Mouse (Mus musculus): ENCODE results near the gene Fance. TPM values are rescaled to one million over a fixed set of nuclear protein-coding genes. Genes with fewer than 3 reads are reported as not detected.

The Fance gene
- total and polyA plus RNA-seq, 2 experiments, result 6.4 to 9.1 TPM

DNA sequence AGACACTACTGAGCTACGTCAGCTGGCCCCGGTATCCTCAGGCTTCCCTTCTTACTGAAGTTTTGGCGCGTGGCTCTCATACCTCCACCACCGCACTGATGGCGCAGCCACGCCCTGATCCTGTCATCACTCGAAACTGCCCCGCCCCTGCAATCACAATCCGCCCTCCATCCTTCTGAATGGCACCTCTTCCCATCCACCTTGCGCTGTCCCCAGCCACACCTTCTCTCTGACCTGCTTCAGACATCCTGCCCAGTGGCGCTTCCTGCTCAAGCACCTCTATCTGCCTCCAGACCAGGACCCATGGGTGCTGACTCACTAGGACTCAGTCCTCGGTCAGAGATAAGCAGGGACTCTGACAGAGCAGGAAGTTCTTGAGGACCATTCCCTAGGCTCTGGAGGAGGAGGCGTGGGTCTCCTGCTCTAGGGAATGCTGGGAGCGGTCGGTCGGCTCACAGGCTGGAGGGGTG lies 62.3 kb downstream of the Fance start:
- no peak overlapping the region for H3K4me3 ChIP-seq (ENCODE audit: insufficient read depth, low read depth, low read length)
- no peaks in the 10 kb centered on the region for H3K36me3 ChIP-seq (ENCODE audit: control insufficient read depth, insufficient read depth, low read length)
- TF ChIP-seq POLR2A (IDR thresholded peaks at IDR 0.05; ENCODE audit: extremely low read depth, insufficient read depth, low read length) (no peak), CTCF (IDR thresholded peaks at IDR 0.05; ENCODE audit: low read depth, low read length) (no peak)
- no peaks in the 10 kb centered on the region for H3K4me1 ChIP-seq (ENCODE audit: control insufficient read depth, insufficient read depth, low read length)
- H3K9ac ChIP-seq (ENCODE audit: low read depth, low read length), result no peak overlapping the region
- no peak overlapping the region for H3K27ac ChIP-seq (replicated peaks; ENCODE audit: insufficient read depth, low read depth, low read length)
- WGBS, result 20% methylated on average over 17 of the region's 17 CpGs
- no peak for DNase-seq (ENCODE audit: extremely low read depth, low read depth, low spot score)
- peaks cover 8% of the 10 kb centered on the region for H3K27me3 ChIP-seq (ENCODE audit: control insufficient read depth, insufficient read depth, low read length)
- H3K79me2 ChIP-seq (ENCODE audit: control insufficient read depth, insufficient read depth, low read length), result no peaks in the 10 kb centered on the region

Other genes starting within 250 kb of the Fance start
- gene Tcp11, start 232.9 kb upstream of the Fance start, total RNA-seq (2014; rRNA removed), result not detected in 2 replicates
- gene Tcp11, start 232.9 kb upstream of the Fance start, polyA plus RNA-seq (2012; rRNA removed), result not detected in 2 replicates
- gene Scube3, start 171.4 kb upstream of the Fance start, total RNA-seq (2014; rRNA removed), result under 0.01 TPM in 1 of 2 replicates, not detected in the other
- gene Scube3, start 171.4 kb upstream of the Fance start, polyA plus RNA-seq (2012; rRNA removed), result 0.05 and 0.06 TPM in 2 replicates
- 10.4 and 13.2 TPM in 2 replicates for gene Zfp523, start 136.4 kb upstream of the Fance start, total RNA-seq (2014; rRNA removed)
- gene Zfp523, start 136.4 kb upstream of the Fance start, polyA plus RNA-seq (2012; rRNA removed), result 27.8 and 33.6 TPM in 2 replicates
- gene Def6, start 105.7 kb upstream of the Fance start, total RNA-seq (2014; rRNA removed), result 0.28 and 0.67 TPM in 2 replicates
- 0.31 and 1.0 TPM in 2 replicates for gene Def6, start 105.7 kb upstream of the Fance start, polyA plus RNA-seq (2012; rRNA removed)
- 3.0 and 3.2 TPM in 2 replicates for gene Ppard, start 80.8 kb upstream of the Fance start, total RNA-seq (2014; rRNA removed)
- 9.7 and 13.7 TPM in 2 replicates for gene Ppard, start 80.8 kb upstream of the Fance start, polyA plus RNA-seq (2012; rRNA removed)
- 497 and 711 TPM in 2 replicates for gene Rpl10a, start 15.0 kb downstream of the Fance start, total RNA-seq (2014; rRNA removed)
- gene Rpl10a, start 15.0 kb downstream of the Fance start, polyA plus RNA-seq (2012; rRNA removed), result 1,137 and 1,616 TPM in 2 replicates
- gene Tead3, start 37.3 kb downstream of the Fance start, total RNA-seq (2014; rRNA removed), result 3.0 and 3.7 TPM in 2 replicates
- gene Tead3, start 37.3 kb downstream of the Fance start, polyA plus RNA-seq (2012; rRNA removed), result 7.6 and 11.0 TPM in 2 replicates
- gene Tulp1, start 51.7 kb downstream of the Fance start, total RNA-seq (2014; rRNA removed), result not detected in 2 replicates
- not detected in 2 replicates for gene Tulp1, start 51.7 kb downstream of the Fance start, polyA plus RNA-seq (2012; rRNA removed)
- 25.6 and 30.3 TPM in 2 replicates for gene Fkbp5, start 204.0 kb downstream of the Fance start, total RNA-seq (2014; rRNA removed)
- 17.7 and 29.8 TPM in 2 replicates for gene Fkbp5, start 204.0 kb downstream of the Fance start, polyA plus RNA-seq (2012; rRNA removed)
- gene Armc12, start 217.3 kb downstream of the Fance start, total RNA-seq (2014; rRNA removed), result not detected in 2 replicates
- not detected in 2 replicates for gene Armc12, start 217.3 kb downstream of the Fance start, polyA plus RNA-seq (2012; rRNA removed)
- not detected in 2 replicates for gene Clpsl2, start 235.9 kb downstream of the Fance start, total RNA-seq (2014; rRNA removed)
- not detected in 2 replicates for gene Clpsl2, start 235.9 kb downstream of the Fance start, polyA plus RNA-seq (2012; rRNA removed)
- gene Clps, start 247.2 kb downstream of the Fance start, total RNA-seq (2014; rRNA removed), result 9.5 and 70.1 TPM in 2 replicates
- 1.4 and 2.1 TPM in 2 replicates for gene Clps, start 247.2 kb downstream of the Fance start, polyA plus RNA-seq (2012; rRNA removed)

Data from liver, adult 2 months (tissue).